Mouse (Mus musculus) neural tube, embryonic 13.5 days (tissue): ENCODE data around the gene Tmem179b. TPM values are rescaled to one million over a fixed set of nuclear protein-coding genes. Genes with fewer than 3 reads are reported as not detected.
A peak's percentile ranks its signal among the peaks of the same experiment; 100 is the strongest.

Experiments
- ATAC-seq: fragments of 200-750 bp; cut with Nextera tagmentation; 2 replicates; pipeline ENCODE4 v1.8.0; 2017; ENCODE audit warnings: low read depth, mild to moderate bottlenecking, moderate TSS enrichment, moderate library complexity
- H3K27ac ChIP-seq: fragments of 300-500 bp; sonication (generic); replicated peaks from 2 replicates; pipeline ENCODE4 v1.5.1; 2015; ENCODE audit warnings: moderate library complexity, mild to moderate bottlenecking, inconsistent platforms
- H3K27me3 ChIP-seq: fragments of 300-500 bp; sonication (generic); 2 replicates; pipeline ENCODE4 v1.6.1; 2015; ENCODE audit warnings: mild to moderate bottlenecking, inconsistent platforms
- H3K36me3 ChIP-seq: fragments of 300-500 bp; sonication (generic); 2 replicates; pipeline ENCODE4 v1.6.1; 2015; ENCODE audit warnings: mild to moderate bottlenecking, inconsistent platforms
- H3K4me1 ChIP-seq: fragments of 300-500 bp; sonication (generic); replicated peaks from 2 replicates; pipeline ENCODE4 v1.6.1; 2015; ENCODE audit warnings: inconsistent platforms
- H3K4me2 ChIP-seq: fragments of 300-500 bp; sonication (generic); 2 replicates; pipeline ENCODE4 v1.6.1; 2015; ENCODE audit warnings: inconsistent platforms, mild to moderate bottlenecking, moderate library complexity
- H3K4me3 ChIP-seq: fragments of 300-500 bp; sonication (generic); 2 replicates; pipeline ENCODE4 v1.5.1; 2015; ENCODE audit warnings: mild to moderate bottlenecking, inconsistent platforms
- H3K9ac ChIP-seq: fragments of 300-500 bp; sonication (generic); 2 replicates; pipeline ENCODE4 v1.6.1; 2015; ENCODE audit warnings: moderate library complexity, mild to moderate bottlenecking, inconsistent platforms
- H3K9me3 ChIP-seq: fragments of 300-500 bp; sonication (generic); 2 replicates; pipeline ENCODE4 v1.6.1; 2016; ENCODE audit warnings: inconsistent platforms
- WGBS: fragments of 180-500 bp; shearing (Covaris S2); methylation state at CpG from one replicate; pipeline ENCODE4 v1.1.7; 2015; 5-methylcytosine and 5-hydroxymethylcytosine counted together
- polyA plus RNA-seq: library from polyadenylated mRNA; unstranded; fragments of >200 nt; fragmentation: Nextera tagmentation; extraction: Ambion mirVana; gene quantifications from 2 replicates; pipeline ENCODE4 v1.2.1, GENCODE M21; 2015

The Tmem179b gene
- polyA plus RNA-seq, 1 experiment from 2014 or later = 39.3 TPM

DNA sequence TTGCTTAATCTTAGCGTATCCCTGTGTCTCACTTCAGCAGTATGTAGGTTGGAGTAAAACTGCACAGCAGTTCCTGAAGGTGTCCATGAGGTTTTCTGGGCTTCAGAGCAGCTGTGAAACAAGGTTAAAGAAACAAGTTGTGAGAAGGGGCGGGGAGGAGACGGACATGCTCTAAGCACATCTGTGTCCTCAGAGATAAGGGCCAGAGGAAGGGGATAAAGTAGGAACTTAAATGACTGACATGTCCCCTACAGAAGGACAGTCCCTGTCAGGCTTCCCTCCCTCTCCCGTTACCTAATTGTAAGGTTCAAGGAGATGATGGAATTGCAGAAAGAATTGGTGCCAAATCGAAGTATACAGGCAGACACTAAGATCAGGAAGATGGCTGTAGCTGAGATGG is 1.3 kb downstream of the Tmem179b start:
- Histone ChIP-seq H3K9me3 (no peaks in the 10 kb centered on the region), H3K4me3 (peak overlapping the region; percentile 69), H3K9ac (peak overlapping the region; percentile 98; the same call in 1 of the 2 replicates), H3K27ac (no peak overlapping the region), H3K4me2 (peak overlapping the region; percentile 99), H3K27me3 (no peaks in the 10 kb centered on the region), H3K36me3 (peaks cover 47% of the 10 kb centered on the region), H3K4me1 (peaks cover 44% of the 10 kb centered on the region)
- WGBS = 91% methylated on average over 5 of the region's 5 CpGs
- ATAC-seq = no peak

DNA sequence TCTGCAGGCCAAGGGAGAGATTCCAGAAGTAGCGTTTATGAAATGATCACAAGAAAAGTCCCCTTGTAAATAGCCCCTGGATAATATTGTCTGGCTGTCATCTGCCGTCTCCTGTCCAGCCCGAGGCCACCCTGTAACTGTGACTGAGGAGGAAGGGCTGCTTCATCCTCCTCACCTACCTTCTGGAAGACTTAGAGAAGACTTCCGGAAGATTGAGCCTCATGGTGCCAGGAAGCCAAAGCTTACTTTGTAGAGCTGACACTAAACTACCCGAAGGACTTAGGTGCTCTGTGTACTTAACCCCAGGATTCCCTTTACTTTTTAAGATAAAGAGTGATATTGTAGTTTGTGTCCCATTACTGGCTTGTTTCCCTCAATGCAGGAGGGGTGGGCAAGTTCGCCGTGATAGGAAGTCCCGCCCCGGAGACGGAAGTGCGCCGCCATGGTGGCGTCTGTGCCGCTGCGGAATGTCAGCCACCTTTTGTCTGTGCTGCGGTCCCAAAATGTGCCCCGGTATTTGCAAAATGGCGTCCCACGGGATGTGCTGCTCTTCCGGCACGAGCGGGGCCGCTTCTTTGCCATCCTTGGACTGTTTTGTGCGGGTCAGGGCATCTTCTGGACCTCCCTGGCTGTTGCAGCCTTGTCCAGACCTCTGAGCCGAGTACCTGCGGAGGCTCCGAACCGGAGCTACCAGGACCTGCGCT is 3.5 kb downstream of the Tmem179b start, which contains the start of gene Tmem223:
Gene Tmem223 (plus strand): TSS at position 430 of the 704 bp plus-strand sequence.
- Histone ChIP-seq H3K27ac (peak within 1 kb of the TSS; percentile 93), H3K4me3 (peak within 1 kb of the TSS; percentile 80), H3K36me3 (peaks cover 64% of the 10 kb centered on the region), H3K4me2 (peak within 1 kb of the TSS; percentile 72), H3K27me3 (no peaks in the 10 kb centered on the region), H3K4me1 (peaks cover 40% of the 10 kb centered on the region), H3K9me3 (no peaks in the 10 kb centered on the region), H3K9ac (peak within 1 kb of the TSS; percentile 97)
- WGBS = 21% methylated on average over 29 of the region's 29 CpGs
- ATAC-seq = peak; percentile 45; the same call in 1 of the 2 replicates

DNA sequence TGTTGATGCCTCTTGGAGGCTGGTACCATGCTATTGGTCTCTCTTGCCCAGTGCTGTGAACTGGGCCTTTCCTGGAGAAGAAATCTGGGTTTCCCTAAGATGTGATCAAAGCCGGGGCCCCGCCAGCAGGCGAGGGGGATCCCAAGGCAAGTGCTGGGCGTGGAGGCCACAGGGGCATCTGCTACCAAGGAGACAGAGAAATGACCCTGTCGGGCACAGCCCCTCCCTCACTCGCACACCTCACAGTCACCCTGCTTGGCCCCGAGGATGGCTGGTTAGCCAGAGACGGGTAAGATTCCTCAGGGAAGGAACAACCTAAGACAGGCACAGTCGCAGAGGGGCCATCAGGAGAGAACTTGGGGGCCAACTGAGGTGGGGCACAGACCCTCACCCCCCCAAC is 8.7 kb downstream of the Tmem179b start:
- no peaks in the 10 kb centered on the region for H3K9me3 ChIP-seq
- ATAC-seq = no peak
- WGBS = 97% methylated on average over 9 of the region's 9 CpGs

DNA sequence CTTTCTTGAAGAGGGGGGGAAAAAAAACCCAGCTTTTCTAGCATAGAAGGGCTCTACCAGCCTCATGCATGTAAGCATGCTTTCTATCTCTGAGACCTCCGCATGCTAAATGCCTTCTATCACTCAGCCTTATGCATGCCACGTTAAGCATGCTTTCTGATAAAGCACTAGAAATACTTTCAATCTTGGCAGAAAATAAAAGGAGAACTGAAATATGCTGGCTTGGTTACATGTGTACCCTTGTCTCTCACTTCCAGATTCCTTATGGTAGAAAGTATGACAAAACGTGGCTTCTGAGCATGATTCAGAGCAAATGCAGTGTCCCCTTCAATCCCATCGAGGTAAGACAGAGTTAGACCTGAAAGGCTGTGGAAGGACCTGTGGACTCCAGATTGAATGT is 11.0 kb downstream of the Tmem179b start:
- H3K27me3 ChIP-seq = no peaks in the 10 kb centered on the region
- no peaks in the 10 kb centered on the region for H3K9me3 ChIP-seq
- 95% methylated on average over 4 of the region's 4 CpGs for WGBS
- no peak for ATAC-seq
- no peak overlapping the region for H3K4me3 ChIP-seq
- no peak overlapping the region for H3K9ac ChIP-seq
- no peak overlapping the region for H3K27ac ChIP-seq
- peaks cover 65% of the 10 kb centered on the region for H3K36me3 ChIP-seq
- H3K4me2 ChIP-seq = no peak overlapping the region
- H3K4me1 ChIP-seq = peaks cover 8% of the 10 kb centered on the region

More for the DNA sequence above, 8.7 kb downstream of the Tmem179b start:
- Histone ChIP-seq H3K36me3 (peaks cover 88% of the 10 kb centered on the region), H3K9ac (no peak overlapping the region), H3K4me2 (no peak overlapping the region), H3K27me3 (no peaks in the 10 kb centered on the region), H3K4me3 (no peak overlapping the region), H3K27ac (no peak overlapping the region), H3K4me1 (peaks cover 5% of the 10 kb centered on the region)

DNA sequence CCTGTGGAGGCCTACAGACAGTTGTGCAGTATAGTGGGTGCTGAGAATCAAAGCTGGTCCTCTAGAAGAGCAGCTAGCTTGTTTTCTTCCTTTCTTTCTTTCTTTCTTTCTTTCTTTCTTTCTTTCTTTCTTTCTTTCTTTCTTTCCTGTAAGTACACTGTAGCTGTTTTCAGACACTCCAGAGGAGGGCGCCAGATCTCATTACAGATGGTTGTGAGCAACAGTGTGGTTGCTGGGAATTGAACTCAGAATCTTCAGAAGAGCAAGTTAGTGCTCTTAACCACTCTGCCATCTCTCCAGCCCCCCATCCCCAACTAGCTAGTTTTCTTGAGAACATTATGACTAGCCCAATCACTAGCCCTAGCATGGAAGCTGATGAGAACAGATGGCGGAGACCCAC is 13.5 kb downstream of the Tmem179b start:
- no peak overlapping the region for H3K4me2 ChIP-seq
- no peaks in the 10 kb centered on the region for H3K9me3 ChIP-seq
- no peak overlapping the region for H3K9ac ChIP-seq
- no peak for ATAC-seq
- H3K36me3 ChIP-seq = peaks cover 41% of the 10 kb centered on the region
- no peaks in the 10 kb centered on the region for H3K27me3 ChIP-seq
- 89% methylated on average over 2 of the region's 2 CpGs for WGBS
- H3K4me3 ChIP-seq = no peak overlapping the region
- H3K27ac ChIP-seq = no peak overlapping the region
- peaks cover 25% of the 10 kb centered on the region for H3K4me1 ChIP-seq

DNA sequence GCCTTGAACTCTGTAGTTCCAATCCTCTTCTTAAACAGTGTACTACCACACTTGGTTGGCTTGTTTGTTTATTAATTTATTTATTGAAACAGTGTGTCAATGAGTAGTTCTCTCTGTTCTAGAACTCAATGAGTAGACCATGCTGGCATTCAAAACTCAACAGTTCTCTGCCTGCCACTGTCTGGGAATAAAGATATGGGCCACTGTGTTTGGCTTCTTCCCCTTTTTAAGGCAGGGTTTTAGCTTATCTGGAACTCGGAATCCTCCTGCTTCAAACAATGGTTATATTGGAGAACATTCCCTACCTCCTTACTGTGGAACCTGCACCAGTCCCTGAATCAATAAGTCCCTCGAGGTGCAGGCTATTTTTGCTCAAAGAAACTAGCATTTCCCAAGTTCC is 15.4 kb downstream of the Tmem179b start:
- peaks cover 39% of the 10 kb centered on the region for H3K36me3 ChIP-seq
- H3K9me3 ChIP-seq = no peaks in the 10 kb centered on the region
- H3K27me3 ChIP-seq = no peaks in the 10 kb centered on the region
- H3K4me3 ChIP-seq = no peak overlapping the region; the same call in 1 of the 2 replicates
- ATAC-seq = no peak
- WGBS = 98% methylated on average over 2 of the region's 2 CpGs
- peaks cover 34% of the 10 kb centered on the region for H3K4me1 ChIP-seq
- peak overlapping the region; percentile 88 for H3K4me2 ChIP-seq
- no peak overlapping the region for H3K27ac ChIP-seq
- no peak overlapping the region for H3K9ac ChIP-seq

DNA sequence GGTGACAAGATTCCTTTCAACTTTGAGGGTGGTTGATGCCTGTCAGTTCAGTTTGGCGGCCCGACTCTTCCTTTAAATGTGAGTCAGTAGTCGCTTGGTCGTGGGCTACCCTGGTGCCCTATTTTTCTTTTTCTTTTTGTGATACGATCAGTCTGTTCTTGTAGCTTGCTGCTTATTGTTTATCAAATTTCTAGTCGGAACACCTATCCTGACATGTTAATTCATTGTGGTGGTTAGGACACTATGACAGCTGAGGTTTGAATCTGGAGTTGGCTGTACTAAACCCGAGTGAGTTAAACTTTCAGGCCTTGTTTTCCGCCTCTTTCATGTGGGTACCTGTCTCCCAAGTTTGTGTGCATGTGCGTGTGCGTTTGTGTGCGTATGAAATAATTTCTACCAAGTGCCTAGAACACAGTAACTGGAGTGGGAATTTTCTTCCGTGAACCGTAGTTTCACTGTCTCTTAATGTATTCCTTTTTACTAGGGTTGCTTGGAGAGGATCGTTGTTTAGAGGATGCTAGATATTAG is 16.7 kb downstream of the Tmem179b start:
- H3K4me1 ChIP-seq = peaks cover 34% of the 10 kb centered on the region
- H3K9ac ChIP-seq = peak overlapping the region; percentile 95
- WGBS = 5% methylated on average over 14 of the region's 14 CpGs
- H3K36me3 ChIP-seq = peaks cover 38% of the 10 kb centered on the region
- H3K27me3 ChIP-seq = no peaks in the 10 kb centered on the region
- no peak for ATAC-seq
- H3K4me3 ChIP-seq = peak overlapping the region; percentile 97
- no peaks in the 10 kb centered on the region for H3K9me3 ChIP-seq
- H3K27ac ChIP-seq = peak overlapping the region; percentile 87
- peak overlapping the region; percentile 88 for H3K4me2 ChIP-seq

DNA sequence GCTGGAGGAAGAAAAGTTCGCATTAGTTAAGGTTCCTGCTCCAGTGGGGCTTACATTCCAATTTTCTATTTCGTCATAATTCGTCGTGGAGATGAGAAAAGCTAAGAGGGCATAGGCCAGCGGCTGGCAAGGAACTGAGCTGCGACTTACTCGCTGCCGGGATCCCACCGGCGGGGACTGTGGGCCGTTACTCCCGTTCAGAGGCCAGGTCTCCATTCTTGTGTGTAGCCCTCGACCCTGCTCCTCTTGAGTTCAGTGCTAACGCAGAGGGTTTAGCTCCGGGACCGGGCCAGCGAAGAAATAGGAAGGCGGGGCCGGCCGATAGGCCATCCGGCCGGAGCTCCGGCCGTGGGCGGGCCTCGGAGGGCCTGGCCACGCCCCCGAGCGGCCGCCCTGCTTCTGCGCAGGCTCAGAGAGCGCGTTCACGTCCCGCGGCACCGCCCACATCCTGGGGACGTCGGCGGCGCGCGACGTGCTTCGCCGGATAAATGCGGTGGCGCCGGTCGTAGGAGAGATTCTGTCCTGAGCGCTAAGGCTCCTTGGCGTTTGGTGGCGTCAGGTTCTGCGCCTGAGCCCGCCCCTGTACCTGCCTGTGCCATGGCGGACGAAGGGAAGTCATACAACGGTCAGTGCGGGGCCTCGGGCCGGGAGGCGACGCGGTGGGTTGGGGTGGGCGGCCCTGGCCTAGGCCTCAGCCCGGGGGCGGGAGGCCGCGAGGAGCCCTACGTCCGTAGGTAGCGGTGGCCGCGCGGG is 17.5 kb downstream of the Tmem179b start, which contains the start of gene Nxf1:
Gene Nxf1 (plus strand): TSS at position 439 of the 753 bp plus-strand sequence.
- H3K27me3 ChIP-seq = no peaks in the 10 kb centered on the region
- H3K4me3 ChIP-seq = peak within 1 kb of the TSS; percentile 97
- H3K36me3 ChIP-seq = peaks cover 38% of the 10 kb centered on the region
- peak within 1 kb of the TSS; percentile 95 for H3K9ac ChIP-seq
- H3K4me2 ChIP-seq = peak within 1 kb of the TSS; percentile 88
- peaks cover 34% of the 10 kb centered on the region for H3K4me1 ChIP-seq
- WGBS = under 1% methylated on average over 75 of the region's 75 CpGs
- no peaks in the 10 kb centered on the region for H3K9me3 ChIP-seq
- peak within 1 kb of the TSS; percentile 87 for H3K27ac ChIP-seq
- ATAC-seq = peak; percentile 93

DNA sequence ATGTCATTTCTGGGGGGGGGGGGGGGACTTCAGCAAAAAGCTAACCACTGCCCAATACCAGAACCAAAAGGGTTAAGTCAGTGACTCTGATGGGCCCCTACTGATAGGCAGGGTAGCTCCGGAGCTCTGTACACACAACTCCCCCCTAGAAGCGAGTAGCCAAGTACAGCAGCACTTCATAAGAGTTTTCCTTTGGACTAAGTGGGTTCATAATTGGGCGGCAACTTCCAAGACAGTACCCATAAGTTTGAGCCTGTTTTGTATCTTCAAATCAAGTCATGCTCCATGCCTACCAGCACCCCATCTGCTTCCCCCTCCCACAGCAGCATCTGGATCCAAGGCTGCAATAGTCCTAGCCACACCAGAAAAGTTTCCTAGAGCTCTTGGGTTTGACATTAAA is 18.6 kb downstream of the Tmem179b start:
- no peak overlapping the region for H3K9ac ChIP-seq
- no peak for ATAC-seq
- H3K27me3 ChIP-seq = no peaks in the 10 kb centered on the region
- WGBS = 88% methylated on average over 3 of the region's 3 CpGs
- H3K9me3 ChIP-seq = no peaks in the 10 kb centered on the region
- peak overlapping the region; percentile 97 for H3K4me3 ChIP-seq
- H3K4me1 ChIP-seq = peaks cover 34% of the 10 kb centered on the region
- peak overlapping the region; percentile 88 for H3K4me2 ChIP-seq
- no peak overlapping the region for H3K27ac ChIP-seq
- H3K36me3 ChIP-seq = peaks cover 48% of the 10 kb centered on the region

DNA sequence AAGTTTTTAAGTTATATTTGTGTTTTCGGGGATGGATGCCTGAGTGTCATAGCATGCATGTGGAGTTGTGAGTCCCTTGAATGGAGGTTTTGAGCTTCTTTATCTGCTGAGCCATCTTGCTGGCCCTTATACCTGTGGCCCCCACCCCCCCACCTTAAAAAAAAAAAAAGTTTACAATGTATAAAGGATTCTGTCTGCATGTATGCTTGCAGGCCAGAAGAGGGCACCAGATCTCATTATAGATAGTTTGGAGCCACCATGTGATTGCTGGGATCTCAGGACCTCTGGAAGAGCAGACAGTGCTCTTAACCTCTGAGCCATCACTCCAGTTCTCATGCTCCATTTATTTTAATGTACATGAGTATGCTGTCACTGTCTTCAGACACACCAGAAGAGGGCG is 26.9 kb downstream of the Tmem179b start:
- no peak for ATAC-seq
- H3K27me3 ChIP-seq = no peaks in the 10 kb centered on the region
- H3K4me1 ChIP-seq = peaks cover 9% of the 10 kb centered on the region
- no peak overlapping the region for H3K4me2 ChIP-seq
- no peaks in the 10 kb centered on the region for H3K9me3 ChIP-seq
- no peak overlapping the region for H3K9ac ChIP-seq
- H3K27ac ChIP-seq = no peak overlapping the region
- peaks cover 96% of the 10 kb centered on the region for H3K36me3 ChIP-seq
- 73% methylated on average over 2 of the region's 2 CpGs for WGBS
- H3K4me3 ChIP-seq = no peak overlapping the region

DNA sequence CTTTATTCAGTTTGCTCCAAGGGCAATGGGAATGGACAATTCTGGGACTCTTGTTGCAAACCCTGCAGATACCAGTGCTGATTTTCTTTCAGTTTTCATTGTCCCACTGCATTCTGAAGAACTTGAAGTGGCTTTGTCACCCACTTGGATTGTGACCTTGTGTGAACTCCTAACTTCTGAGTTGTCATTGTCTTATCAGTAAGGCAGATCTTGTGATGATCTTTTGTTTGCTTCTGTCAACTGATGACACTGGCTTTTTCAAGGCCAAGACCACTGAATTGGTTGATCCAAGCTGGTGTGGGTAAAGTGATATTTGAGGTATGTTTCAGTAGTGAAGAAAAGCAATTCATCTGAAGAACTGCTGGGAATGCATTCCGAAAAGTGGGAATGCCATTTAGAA is 28.9 kb downstream of the Tmem179b start:
- ATAC-seq = no peak
- H3K36me3 ChIP-seq = peaks cover 81% of the 10 kb centered on the region
- H3K27me3 ChIP-seq = no peaks in the 10 kb centered on the region
- H3K9ac ChIP-seq = no peak overlapping the region
- WGBS = 100% methylated on average over 1 of the region's 1 CpGs
- peaks cover 20% of the 10 kb centered on the region for H3K4me1 ChIP-seq
- no peak overlapping the region for H3K4me3 ChIP-seq
- H3K9me3 ChIP-seq = no peaks in the 10 kb centered on the region
- H3K4me2 ChIP-seq = no peak overlapping the region
- no peak overlapping the region for H3K27ac ChIP-seq

DNA sequence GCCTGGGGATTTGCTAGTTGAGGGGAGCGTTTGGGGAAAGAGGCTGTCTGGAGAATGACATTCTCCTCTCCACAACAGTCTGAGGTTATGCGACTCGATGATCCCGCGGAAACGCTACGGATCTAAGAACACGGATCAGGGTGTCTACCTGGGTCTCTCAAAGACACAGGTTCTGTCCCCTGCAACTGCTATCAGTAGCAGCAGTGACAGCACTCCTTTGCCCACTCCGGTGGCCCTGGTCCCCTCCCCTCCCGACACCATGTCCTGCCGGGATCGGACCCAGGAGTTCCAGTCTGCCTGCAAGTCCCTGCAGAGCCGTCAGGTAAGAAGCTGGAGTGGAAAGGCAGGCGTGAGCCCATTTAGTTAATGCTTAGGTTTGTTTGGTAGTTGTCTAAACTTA is 32.1 kb downstream of the Tmem179b start:
- ATAC-seq = no peak
- H3K4me1 ChIP-seq = peaks cover 24% of the 10 kb centered on the region
- 20% methylated on average over 14 of the region's 14 CpGs for WGBS
- peak overlapping the region; percentile 72 for H3K4me3 ChIP-seq
- peak overlapping the region; percentile 88 for H3K9ac ChIP-seq
- H3K9me3 ChIP-seq = no peaks in the 10 kb centered on the region
- H3K4me2 ChIP-seq = peak overlapping the region; percentile 80
- peak overlapping the region; percentile 94 for H3K27ac ChIP-seq
- no peaks in the 10 kb centered on the region for H3K27me3 ChIP-seq
- H3K36me3 ChIP-seq = peaks cover 78% of the 10 kb centered on the region
